Mouse (Mus musculus) c-Kit-negative CD71-positive TER-119-positive erythroid progenitor cells, embryonic 14.5 days (primary cell): ENCODE data around the gene Gls.

Source experiments
- DNase-seq: peaks from one replicate; pipeline ENCODE4 v3.0.0-alpha.2; 2013; ENCODE audit warnings: low read depth, low spot score

The Gls gene

GRCm38 (mm10) chr1:52121052-52121451, 112.0 kb downstream of the Gls start:
- no peak for DNase-seq

GRCm38 (mm10) chr1:52120191-52120590, 112.8 kb downstream of the Gls start:
- DNase-seq: peak; percentile 4

GRCm38 (mm10) chr1:52119691-52120090, 113.3 kb downstream of the Gls start:
- peak; percentile 17 for DNase-seq

GRCm38 (mm10) chr1:52118860-52119591, 114.0 kb downstream of the Gls start, which contains the start of gene Stat1:
Stat1 (plus strand) TSS chr1:52119440.
- DNase-seq: peak; percentile 87

- DNase-seq: no peak
Measured at GRCm38 (mm10) chr1:52117777-52118176, 115.3 kb downstream of the Gls start.

GRCm38 (mm10) chr1:52116441-52116840, 116.6 kb downstream of the Gls start:
- no peak for DNase-seq

- peak; percentile 93 for DNase-seq
Measured at GRCm38 (mm10) chr1:52113666-52114069, 119.4 kb downstream of the Gls start.
